Mouse (Mus musculus) heart, postnatal 4 days (tissue): ENCODE measurements at regions not wholly inside any gene's neighbourhood (a gene's known extent, or its start where the extent isn't known, plus 50 kb on each side); places are given as distances from the start of the nearest gene placed in this dataset.

Source experiments
- DNase-seq: peaks from one replicate; pipeline ENCODE4 v3.0.0; 2021

DNA sequence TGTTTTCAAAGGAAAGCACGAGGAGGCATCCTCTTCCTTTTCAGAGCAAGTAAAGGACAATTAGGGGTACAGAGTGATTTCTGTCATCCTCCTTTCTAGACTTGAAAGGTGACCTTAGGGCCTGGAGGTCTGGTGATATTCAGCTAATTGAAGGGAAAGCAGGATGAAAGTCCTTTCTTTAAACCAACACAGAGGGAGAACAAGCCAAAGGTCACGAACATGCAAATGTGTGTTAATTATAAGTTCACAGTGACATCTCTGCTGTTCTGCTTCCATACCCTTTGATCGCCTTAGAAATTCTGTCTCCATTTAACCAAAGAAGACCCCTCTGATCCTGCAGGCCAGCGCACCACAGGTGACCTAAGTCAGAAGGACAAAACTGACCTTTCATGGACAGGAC, 2126.3 kb upstream of the Lrrc6 start:
- no peak for DNase-seq

DNA sequence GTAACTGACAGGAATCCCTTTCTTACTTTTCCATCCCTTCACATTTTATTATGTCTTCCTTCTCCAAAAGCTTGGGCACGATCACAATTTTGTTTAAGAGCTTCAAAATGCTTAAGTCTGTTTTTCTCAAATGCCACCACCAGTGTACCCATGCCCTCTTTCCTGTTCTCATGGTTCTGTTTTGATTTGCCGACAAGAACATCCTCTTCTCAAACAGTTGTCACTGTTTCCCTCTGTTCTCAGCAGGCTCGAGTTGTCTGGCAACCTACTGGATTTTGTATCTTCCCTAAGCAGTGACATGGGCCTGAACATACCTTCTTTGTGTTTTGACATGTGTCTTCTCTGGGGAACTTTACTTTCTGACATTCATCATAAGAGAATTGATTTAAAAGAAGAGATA, 2124.1 kb upstream of the Lrrc6 start:
- no peak for DNase-seq

DNA sequence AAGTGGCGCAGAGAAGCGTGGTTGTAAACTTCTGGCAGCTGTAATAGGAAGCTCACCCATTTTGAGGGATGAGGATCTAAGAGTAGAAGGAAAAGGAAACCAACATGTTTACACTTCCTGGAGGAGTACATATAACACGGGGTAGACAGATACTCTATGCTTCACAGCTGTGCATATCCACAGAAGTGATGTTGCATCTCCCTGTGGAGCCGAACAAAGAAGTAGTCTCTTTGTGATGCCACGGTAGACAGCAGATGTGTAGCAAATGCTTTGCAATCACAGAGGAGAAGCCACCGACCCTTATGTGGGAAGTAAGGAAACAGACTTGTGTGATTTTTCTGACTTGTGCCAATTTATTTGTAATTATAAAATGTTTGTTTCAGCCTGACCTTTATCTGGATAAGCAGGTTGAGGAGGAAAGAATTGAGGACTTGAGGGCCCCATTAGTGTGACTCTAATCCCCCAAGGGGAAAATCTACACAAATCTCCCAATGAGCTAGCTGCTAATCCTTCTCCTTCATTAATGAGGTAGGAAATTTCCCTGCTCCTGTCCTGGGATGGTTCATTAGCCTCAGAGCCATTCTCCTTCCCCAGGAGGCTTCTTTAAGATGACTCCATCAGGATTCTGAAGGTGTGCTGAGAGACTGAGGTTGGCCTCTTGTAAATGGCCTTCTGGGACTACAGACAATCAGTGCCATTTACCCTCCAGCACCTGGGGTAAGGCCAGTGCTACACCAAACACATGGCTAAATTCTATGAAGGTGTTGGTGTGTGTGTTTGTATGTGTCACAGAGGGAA, 2119.9 kb upstream of the Lrrc6 start:
- DNase-seq, result no peak

DNA sequence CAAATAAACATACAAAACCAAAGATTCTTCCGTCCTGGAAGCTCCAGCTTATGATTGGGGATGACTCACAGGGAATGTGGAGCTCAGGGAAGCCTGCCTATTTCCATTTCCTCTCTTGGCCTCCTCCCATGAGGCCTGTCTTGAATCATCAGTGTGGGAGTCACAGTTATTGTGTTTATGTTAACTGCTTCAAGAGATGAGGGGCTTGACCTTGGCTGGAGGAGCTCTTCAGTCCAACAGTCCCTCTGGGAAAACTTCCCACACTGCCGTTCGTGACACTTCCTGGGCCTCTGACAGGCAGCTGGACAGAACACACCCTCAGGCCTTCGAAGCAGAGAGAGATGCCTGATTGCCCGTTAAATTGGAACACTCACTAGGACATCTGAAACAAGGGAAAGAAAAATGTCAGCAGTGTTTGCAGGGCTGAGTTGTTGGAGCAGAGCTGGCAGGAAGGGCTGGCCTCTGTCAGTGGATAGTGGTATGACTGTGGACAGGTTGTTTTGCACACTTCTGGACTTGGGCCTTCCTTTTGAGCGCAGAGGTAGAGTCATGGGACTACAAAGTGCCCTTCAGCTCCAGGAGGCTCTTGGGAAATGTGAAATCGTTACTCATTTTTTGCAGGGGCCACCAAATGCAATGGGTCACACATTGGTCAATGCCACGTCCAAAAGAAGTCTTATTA, 2105.5 kb upstream of the Lrrc6 start:
- DNase-seq, result peak; percentile 64

DNA sequence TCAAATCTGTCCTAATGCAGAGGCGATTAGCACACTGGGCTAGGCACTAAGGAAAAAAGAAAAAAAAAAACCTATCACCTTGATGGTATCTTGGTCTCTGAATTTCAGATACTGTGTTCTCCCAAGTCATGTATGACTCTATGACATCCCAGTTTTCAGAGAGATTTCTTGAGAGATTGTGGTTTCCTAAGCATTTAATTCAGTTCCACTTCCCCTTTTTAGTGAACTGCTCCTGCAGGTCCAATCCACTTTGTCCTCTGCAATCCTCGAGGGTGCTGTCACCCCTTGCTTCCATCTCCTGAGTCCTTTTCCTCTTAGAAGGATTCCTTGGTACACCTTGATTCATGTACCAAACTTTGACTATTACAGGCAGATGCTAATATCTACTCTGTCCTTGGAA, 2104.8 kb upstream of the Lrrc6 start:
- no peak for DNase-seq

DNA sequence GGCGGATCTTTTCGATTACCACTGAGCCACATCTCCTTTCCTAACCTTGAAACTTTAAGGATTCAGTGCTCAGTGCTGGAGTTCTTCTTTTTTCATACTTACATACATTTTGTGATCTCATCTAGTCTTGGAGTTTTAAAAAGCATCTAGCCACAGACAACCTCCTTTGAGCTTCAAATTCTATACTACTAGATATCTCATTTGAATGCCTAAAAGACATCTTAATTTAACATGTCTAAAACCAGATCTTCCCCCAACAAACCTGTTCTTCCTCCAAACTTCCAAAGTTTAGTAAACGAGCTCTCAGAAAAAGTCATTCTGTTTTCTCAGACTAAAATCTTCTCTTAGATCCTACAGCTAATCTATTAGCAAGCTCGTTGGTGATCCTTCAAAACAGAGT, 2081.5 kb upstream of the Lrrc6 start:
- DNase-seq, result no peak

DNA sequence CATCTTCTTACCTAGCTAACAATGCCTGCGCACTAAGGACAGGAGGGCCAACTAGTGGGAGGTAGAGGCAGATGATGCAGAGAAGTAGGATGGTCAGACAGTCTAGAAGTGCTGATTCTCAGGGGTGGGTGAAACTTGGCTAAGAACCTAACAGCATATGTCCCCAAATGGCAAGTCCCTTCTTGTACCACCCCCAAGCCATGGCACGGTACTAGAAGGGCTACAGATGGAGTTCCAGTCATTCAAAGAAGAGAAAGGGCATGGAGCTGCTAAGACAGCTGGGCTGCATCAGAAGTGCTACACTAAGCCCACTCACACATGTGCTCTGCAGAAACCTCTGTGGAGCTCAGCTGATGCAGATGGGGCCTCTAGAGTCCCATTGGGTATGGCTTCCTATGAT, 2078.8 kb upstream of the Lrrc6 start:
- no peak for DNase-seq

DNA sequence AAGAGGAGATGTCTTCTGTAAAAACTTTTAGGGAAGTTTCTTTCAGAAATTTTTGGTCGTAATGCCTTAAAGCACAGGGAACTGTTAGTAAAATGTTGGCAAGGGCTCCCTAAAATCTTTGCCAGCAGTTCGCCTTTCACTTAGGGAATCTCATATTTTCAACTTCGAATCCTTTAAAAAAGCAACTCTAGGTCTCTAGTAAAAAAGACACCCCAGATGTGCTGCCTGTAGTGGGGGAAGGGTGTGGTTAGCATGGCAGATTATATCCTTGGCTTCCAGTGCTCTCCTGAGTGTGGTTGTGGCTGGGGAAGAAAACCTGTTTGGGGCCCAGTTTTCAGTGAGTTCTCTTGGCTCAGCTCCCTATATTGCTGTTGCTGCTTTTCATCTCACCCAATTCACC, 2059.9 kb upstream of the Lrrc6 start:
- DNase-seq, result no peak

DNA sequence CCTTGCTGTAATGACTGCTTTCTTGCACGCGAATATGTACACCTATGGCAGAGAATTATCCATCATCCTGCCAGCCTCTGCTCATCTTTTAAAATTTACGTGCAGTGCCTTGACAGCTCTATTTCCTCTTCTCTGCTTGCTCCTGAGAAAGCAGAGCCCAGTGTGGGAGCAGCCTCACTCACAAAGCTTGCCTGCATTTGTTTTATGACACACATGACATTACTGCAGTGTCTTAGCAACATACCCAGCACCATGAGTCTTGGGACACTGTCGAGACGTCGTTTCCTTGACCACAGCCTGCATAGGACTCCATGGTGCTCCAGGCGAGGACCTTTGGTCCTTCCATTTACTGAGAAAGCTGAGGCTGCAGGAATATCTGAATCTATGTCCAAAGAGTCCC, 2055.4 kb upstream of the Lrrc6 start:
- DNase-seq, result no peak

DNA sequence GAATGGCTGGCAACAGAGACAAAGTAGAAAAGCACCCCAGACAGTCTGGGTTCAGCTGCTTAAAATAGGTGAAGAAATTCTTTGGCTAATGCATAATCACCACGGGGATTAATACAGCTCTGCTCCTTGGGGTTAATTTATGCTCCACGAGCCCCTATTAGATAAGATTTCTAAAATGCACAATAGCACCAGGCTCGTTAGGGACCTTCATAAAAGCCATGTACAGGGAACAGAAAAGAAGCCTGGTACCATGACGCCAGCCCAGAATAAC, 2035.3 kb upstream of the Lrrc6 start:
- no peak for DNase-seq

DNA sequence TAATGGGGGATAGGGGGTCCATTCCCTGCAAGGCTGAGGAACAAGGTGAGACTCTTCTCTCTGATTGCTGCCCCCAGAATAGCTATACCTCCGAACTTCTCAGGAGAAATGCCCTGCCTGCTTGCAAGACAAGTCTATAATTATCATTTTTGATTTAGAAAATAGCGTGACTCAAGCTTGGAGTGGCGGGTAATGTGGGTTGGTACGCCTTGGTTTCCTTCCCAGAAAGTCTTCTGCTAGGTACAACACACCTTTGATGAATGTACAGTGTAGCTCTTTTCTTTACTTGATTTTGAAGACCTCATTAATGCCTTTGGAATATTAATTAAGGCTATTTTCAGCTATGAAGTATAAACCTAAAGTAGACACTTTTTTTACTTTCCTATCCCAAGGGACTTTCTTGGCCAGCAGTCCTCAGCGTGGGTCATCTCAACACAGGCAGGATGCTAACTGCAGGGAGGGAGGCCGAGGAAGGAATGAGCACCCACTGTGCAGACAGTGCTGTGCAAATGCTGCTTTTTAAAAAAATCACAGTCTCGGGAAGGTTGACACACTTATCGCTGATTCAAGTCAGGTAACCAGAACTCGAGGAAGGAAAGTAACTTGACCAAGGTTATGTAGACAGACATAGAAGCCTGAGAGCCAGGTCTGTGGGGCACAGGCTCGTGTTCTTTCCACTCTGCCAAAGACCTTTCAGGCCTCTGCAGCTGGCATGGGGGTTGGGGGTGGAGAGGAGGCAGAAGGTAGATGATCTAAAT, 2034.8 kb upstream of the Lrrc6 start:
- DNase-seq, result no peak

DNA sequence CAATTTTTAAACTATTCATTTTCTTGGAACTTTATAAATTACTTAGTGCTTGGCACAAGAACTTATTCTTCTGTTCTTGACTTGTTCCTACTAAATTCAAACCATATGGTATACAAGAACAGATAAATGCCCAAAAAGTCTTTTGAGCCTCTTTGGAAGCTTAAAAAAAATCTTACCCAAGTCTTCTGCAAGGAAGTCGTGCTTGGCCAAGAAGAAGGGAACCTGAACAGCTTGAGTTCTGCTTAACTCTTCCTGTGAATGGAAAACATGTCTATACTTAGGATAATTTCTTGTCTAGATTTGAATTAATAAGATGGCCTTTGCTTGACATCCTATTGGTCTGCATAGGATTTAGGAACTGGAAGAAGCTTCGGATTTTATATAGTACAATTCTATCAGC, 2020.0 kb upstream of the Lrrc6 start:
- DNase-seq, result no peak

DNA sequence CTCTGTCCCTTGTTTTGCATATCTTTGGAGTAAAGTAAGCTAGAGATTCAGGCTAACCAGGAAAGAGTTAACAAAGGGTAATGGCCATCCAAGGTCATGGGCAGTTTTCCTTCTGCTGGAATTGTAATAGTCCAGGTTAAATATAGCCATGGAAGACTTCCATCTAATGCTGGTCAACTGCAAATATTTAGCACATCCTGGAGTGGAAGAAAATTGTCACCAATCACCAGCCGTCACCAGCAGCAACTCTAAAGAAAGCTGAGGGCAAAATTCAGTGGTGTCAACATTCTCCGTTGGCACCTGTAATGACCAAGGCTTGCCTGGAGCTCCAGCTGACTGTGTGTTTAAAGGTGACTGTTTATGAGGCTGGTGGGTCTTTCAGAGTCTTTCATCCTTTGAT, 2011.7 kb upstream of the Lrrc6 start:
- DNase-seq, result peak; percentile 42

DNA sequence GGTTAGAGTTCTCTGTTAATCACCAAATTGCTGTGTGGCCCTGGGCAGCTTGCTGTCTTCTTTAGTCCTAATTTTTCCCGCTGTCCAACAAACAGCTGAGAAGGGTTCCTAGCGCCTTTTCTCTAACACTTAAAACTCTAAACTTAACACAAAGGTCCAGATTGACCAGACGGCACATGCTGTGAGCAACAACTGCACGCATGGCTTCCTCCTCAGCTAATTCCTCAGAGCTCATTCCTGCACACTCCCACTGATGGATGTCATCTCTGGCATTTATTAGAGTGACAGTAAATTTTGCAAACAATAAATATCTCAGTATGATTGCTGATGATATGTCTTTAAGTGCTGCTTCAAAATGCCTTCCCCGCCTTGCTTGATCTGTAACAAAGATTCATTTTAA, 2007.5 kb upstream of the Lrrc6 start:
- DNase-seq, result no peak

DNA sequence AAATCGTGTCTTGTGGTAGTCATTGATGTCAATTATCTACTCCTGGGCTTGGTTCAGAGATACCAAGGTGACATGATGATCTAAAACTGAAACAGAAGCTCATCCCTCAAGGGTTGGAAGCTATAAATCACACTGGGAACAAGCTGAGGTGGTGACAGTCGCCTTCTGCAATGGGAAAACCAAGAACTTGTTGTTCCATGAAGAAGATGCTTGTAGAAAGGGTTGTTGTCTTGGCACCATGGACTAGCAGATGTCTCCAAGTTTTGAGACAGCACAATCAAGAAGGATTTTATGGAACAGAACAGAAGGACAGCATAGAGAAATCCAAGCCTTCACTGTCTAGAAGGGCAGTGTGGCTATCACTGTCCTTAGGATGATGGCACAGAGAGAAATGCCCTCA, 2005.4 kb upstream of the Lrrc6 start:
- DNase-seq, result no peak

DNA sequence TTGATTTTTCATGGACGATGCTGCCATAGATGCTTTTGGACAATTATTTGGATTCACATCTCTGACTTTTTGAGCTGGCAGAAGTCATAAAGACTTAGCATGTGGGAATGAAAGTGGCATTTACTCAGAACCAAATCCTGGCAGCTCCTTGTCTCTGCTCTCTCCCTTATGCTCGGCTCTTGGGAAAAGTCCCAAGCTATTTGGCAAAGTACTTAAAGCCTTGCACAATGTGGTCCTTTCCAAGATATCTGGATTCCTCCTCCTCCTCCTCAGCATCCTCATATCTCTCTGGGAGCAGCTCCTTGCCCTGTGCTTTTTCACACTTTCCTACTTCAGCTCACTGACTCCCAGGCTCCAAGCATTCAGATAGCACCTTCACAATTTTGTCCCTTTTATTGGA, 1995.7 kb upstream of the Lrrc6 start:
- DNase-seq, result no peak

DNA sequence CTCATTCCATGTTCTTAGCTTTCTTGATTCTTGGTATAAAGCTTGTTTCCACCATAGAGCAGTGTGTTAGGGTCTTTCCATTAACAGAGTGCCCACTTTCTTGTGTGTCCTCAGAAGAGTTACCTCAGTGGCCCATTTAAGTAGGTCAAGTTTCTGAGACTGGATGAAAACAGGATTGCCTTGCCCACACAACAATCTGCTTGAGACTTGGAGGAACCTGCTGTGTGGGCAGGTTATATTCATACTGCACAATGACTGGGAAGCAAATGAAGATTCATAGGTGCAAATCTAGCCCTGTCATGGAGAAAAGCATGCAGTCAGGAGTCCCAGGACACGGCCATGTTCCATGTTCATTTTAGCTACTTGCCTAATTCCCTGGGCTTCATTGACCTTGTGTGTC, 1984.1 kb upstream of the Lrrc6 start:
- no peak for DNase-seq

DNA sequence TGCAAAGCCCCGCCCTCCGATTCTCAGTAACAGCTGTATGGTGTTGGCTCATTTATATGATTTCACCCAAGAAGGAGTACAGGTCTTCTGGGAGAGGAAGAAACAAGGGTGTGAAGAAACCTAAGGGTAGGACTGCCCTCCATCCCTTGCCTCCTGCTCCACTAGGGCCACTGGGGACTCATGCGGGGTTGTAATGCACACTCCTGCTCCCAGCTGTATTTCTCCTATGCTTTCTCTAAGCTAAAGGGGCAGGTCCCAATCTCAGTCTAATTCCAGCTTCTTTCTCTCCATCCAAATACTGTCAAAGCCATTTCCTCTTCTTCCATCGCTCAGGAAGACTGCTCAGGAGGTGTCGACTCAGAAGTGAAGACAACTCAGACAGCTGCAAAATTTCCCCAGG, 1977.0 kb upstream of the Lrrc6 start:
- no peak for DNase-seq

DNA sequence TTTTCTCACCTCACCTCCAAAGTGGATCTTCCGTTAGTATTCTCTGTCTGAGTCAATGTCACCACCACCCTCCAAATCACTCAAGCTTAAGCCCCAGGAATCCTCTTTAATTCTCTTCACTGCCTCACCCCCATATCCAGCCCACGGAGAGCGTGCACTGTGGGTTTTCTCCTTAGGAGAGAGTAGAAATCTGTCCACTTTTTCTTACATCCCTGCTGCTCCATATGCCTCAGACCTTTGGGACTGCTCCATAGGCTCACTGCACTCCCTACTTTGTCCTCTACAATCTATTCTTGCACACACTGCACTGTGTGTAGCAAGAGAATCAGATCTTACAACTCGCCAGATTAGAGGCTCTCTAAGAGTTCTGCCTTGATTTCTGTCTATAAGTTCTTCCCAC, 1971.2 kb upstream of the Lrrc6 start:
- DNase-seq, result no peak

DNA sequence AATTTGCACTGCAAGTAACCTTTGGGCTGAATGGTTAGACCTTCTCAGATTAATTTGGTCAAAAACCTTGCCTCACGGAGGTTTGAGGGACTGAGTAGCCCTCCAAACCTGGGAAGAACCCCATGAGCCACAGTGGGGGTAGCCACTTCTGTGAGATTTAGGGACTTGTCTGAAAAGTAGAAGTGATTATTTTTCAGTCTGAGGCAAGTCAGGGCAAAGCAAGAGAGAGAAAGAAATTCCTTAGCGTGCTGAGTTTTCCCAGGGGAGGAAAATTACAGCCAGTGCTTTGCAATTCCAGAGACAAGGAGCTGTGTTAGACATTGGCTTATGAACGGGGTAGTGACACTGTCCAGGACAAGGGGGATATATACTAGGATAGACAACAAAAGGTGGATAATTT, 1962.1 kb upstream of the Lrrc6 start:
- no peak for DNase-seq

DNA sequence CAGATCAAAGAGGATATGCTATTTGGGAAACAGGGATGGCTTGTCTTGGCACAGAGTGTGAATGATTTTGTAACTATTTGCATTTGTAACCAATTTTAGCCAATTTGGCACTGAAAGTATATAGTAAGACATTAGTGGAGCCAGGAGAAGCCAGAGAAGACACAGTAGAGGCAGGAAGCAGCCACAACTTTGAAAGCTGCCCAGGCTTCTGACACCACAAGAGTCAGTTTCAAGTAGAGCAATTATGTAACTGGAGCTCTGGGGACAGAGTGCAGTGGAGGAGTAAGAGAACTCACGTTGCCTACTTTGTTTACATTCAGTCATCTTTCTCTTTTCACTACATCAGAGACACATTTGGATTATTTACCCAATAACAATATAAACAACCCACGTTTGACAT, 1956.5 kb upstream of the Lrrc6 start:
- no peak for DNase-seq

DNA sequence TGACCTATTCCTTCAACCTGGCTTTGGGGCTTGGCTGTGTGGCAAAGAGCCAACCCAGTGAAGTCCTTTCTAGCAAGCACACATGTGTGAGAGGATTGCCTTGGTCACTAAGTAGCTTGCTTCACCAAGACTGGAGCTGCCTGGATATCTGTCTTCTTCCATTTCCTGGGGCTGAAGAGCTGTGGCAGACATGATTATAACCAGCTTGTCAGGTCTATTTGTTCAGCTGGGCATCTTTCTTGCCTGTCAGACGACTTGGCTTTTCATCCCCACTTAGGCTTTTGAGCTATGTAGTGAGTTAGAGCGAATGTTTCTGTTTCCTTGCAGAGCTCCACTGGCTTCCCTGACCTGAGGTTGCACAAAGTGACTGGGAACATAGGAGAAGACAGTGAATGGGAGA, 1951.3 kb upstream of the Lrrc6 start:
- no peak for DNase-seq

DNA sequence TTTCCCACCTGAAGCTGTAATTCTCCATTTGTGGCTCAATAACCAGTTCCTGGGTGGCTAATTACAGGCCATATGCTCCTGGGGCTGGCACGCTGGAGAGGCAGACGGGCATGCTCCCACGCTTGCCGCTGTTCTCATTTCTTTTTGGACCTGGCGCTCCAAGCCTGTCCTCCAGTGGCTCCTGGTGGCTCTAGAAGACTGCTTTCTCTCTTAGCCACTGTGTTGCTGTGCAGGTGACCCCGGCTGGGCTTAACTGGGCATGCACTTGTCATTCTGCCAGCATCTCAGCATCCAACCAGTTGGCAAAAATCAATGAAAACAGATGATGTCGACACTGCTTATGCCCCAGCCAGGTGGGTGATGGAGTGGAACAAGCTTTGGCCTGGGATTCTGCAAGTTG, 1944.6 kb upstream of the Lrrc6 start:
- DNase-seq, result no peak

DNA sequence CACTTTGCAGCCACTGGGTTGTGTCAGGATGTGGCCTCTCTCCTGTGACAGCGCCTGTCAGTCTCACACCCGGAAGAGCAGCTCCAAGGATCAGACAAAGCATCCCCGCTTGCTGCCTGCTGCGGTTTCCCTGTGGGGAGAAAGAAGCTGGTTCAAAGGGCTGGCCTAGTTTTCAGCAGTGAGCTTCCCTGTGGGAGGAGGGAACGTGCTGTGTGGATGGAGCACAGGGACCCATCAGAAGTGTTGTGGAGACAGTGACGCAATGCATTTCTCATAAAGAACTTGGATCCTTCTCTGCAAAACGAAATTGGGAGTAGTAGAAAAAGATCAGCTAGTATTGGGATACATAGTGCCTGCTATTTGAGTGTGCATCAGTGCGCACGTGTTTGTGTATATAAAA, 1939.9 kb upstream of the Lrrc6 start:
- no peak for DNase-seq
